Mouse (Mus musculus) MEL (cell line): Measurements from ENCODE around the gene Sart1. TPM values are rescaled to one million over a fixed set of nuclear protein-coding genes. Genes with fewer than 3 reads are reported as not detected.
A peak's percentile ranks its signal among the peaks of the same experiment; 100 is the strongest.

ENCODE experiments used
- DNase-seq: peaks from one replicate; pipeline ENCODE4 v3.0.0; 2011; ENCODE audit warnings: low read depth, low spot score
- H3K27ac ChIP-seq: 2 replicates; pipeline ENCODE4 v1.5.1; 2012; ENCODE audit warnings: low read depth, mild to moderate bottlenecking, control low read depth, low read length, moderate library complexity; ENCODE audit not compliant: control insufficient read depth
- H3K27me3 ChIP-seq, 2 experiments: fragments of 150-350 bp in 1 of 2; sonication (generic) in 1 of 2; 2 replicates each; pipeline ENCODE4 v1.6.1; 2012; ENCODE audit warnings: low read length in 2 of 2, mild to moderate bottlenecking in 2 of 2, improper control_type of control experiment in 1 of 2, moderate library complexity in 1 of 2; ENCODE audit not compliant: insufficient read depth in 2 of 2, control insufficient read depth in 1 of 2
- H3K36me3 ChIP-seq, 2 experiments: 2 replicates each; pipeline ENCODE4 v1.6.1; 2012 to 2014; ENCODE audit warnings: low read length in 2 of 2, improper control_type of control experiment in 1 of 2, inconsistent platforms in 1 of 2, mild to moderate bottlenecking in 1 of 2; ENCODE audit not compliant: insufficient read depth in 2 of 2, control insufficient read depth in 1 of 2
- H3K4me1 ChIP-seq, 2 experiments: fragments of 150-350 bp in 1 of 2; sonication (generic) in 1 of 2; 2 replicates each; pipeline ENCODE4 v1.6.1; 2012; ENCODE audit warnings: low read length in 2 of 2, improper control_type of control experiment in 1 of 2, mild to moderate bottlenecking in 1 of 2; ENCODE audit not compliant: insufficient read depth in 2 of 2, control insufficient read depth in 1 of 2
- H3K4me3 ChIP-seq, 2 experiments: fragments of 150-350 bp in 1 of 2; sonication (generic) in 1 of 2; 2 replicates each; pipeline ENCODE4 v1.5.1; 2012; ENCODE audit warnings: low read depth in 2 of 2, low read length in 2 of 2, mild to moderate bottlenecking in 2 of 2, moderate library complexity in 2 of 2, control low read depth in 1 of 2, improper control_type of control experiment in 1 of 2; ENCODE audit not compliant: control insufficient read depth in 1 of 2, insufficient read depth in 1 of 2
- H3K79me2 ChIP-seq: 2 replicates; pipeline ENCODE4 v1.6.1; 2012; ENCODE audit warnings: mild to moderate bottlenecking, low read length, moderate library complexity; ENCODE audit not compliant: control insufficient read depth, poor library complexity, insufficient read depth
- H3K9ac ChIP-seq: 2 replicates; pipeline ENCODE4 v1.6.1; 2012; ENCODE audit warnings: low read depth, mild to moderate bottlenecking, control low read depth, low read length, moderate library complexity; ENCODE audit not compliant: control insufficient read depth, poor library complexity, severe bottlenecking
- H3K9me3 ChIP-seq: fragments of 150-350 bp; sonication (generic); replicated peaks from 2 replicates; pipeline ENCODE4 v1.6.1; 2012; ENCODE audit warnings: mild to moderate bottlenecking, low read length, improper control_type of control experiment, moderate library complexity; ENCODE audit not compliant: insufficient read depth
- CHD1 ChIP-seq: IDR thresholded peaks from 2 replicates; pipeline ENCODE4 v1.6.1; 2012; ENCODE audit warnings: low read depth, mild to moderate bottlenecking, inconsistent platforms, low read length, improper control_type of control experiment
- CHD2 ChIP-seq: IDR thresholded peaks from 2 replicates; pipeline ENCODE4 v1.6.1; 2011; ENCODE audit warnings: low read length, improper control_type of control experiment
- E2F4 ChIP-seq: IDR thresholded peaks from 2 replicates; pipeline ENCODE4 v1.6.1; 2011; ENCODE audit warnings: low read depth, low read length, improper control_type of control experiment, borderline replicate concordance
- ELF1 ChIP-seq: IDR thresholded peaks from 2 replicates; pipeline ENCODE4 v1.6.1; 2014; ENCODE audit warnings: low read depth, mild to moderate bottlenecking, inconsistent platforms, low read length, improper control_type of control experiment, moderate library complexity
- ETS1 ChIP-seq: IDR thresholded peaks from 2 replicates; pipeline ENCODE4 v1.6.1; 2012; ENCODE audit warnings: low read depth, mild to moderate bottlenecking, inconsistent platforms, low read length, improper control_type of control experiment, moderate library complexity
- GABPA ChIP-seq: IDR thresholded peaks from 2 replicates; pipeline ENCODE4 v1.6.1; 2012; ENCODE audit warnings: low read depth, mild to moderate bottlenecking, inconsistent platforms, low read length, improper control_type of control experiment, moderate library complexity
- GATA1 ChIP-seq: IDR thresholded peaks from 2 replicates; pipeline ENCODE4 v1.6.1; 2011; ENCODE audit warnings: low read depth, low read length, improper control_type of control experiment
- MAFK ChIP-seq: IDR thresholded peaks from 2 replicates; pipeline ENCODE4 v1.6.1; 2011; ENCODE audit warnings: low read depth, mild to moderate bottlenecking, low read length, improper control_type of control experiment, borderline replicate concordance
- MAZ ChIP-seq: IDR thresholded peaks from 2 replicates; pipeline ENCODE4 v1.6.1; 2012; ENCODE audit warnings: low read depth, mild to moderate bottlenecking, inconsistent platforms, low read length, improper control_type of control experiment
- MEF2A ChIP-seq: IDR thresholded peaks from 2 replicates; pipeline ENCODE4 v1.6.1; 2014; ENCODE audit warnings: low read depth, mild to moderate bottlenecking, inconsistent platforms, low read length, improper control_type of control experiment; ENCODE audit not compliant: poor library complexity, insufficient replicate concordance, severe bottlenecking; ENCODE audit errors: extremely low read depth
- MYB ChIP-seq: IDR thresholded peaks from 2 replicates; pipeline ENCODE4 v1.6.1; 2011; ENCODE audit warnings: mild to moderate bottlenecking, low read depth, low read length, improper control_type of control experiment
- NELFE ChIP-seq: IDR thresholded peaks from 2 replicates; pipeline ENCODE4 v1.6.1; 2011; ENCODE audit warnings: low read depth, low read length, improper control_type of control experiment
- POLR2AphosphoS5 ChIP-seq: IDR thresholded peaks from 2 replicates; pipeline ENCODE4 v1.6.1; 2012; ENCODE audit warnings: low read depth, borderline replicate concordance, mild to moderate bottlenecking, inconsistent platforms, low read length, moderate library complexity, mixed read lengths
- RAD21 ChIP-seq: IDR thresholded peaks from 2 replicates; pipeline ENCODE4 v1.6.1; 2011; ENCODE audit warnings: mild to moderate bottlenecking, low read depth, low read length, improper control_type of control experiment
- RCOR1 ChIP-seq: IDR thresholded peaks from 2 replicates; pipeline ENCODE4 v1.6.1; 2012; ENCODE audit warnings: low read depth, mild to moderate bottlenecking, inconsistent platforms, low read length, improper control_type of control experiment
- SIN3A ChIP-seq: IDR thresholded peaks from 2 replicates; pipeline ENCODE4 v1.6.1; 2012; ENCODE audit warnings: low read length, improper control_type of control experiment, inconsistent platforms
- SMC3 ChIP-seq: IDR thresholded peaks from 2 replicates; pipeline ENCODE4 v1.6.1; 2011; ENCODE audit warnings: low read depth, low read length, improper control_type of control experiment
- TAL1 ChIP-seq: IDR thresholded peaks from 2 replicates; pipeline ENCODE4 v1.6.1; 2012; ENCODE audit warnings: mild to moderate bottlenecking, inconsistent platforms, low read length, moderate library complexity, mixed read lengths
- TCF12 ChIP-seq: IDR thresholded peaks from 2 replicates; pipeline ENCODE4 v1.6.1; 2014; ENCODE audit warnings: low read depth, mild to moderate bottlenecking, inconsistent platforms, low read length, improper control_type of control experiment, moderate library complexity
- UBTF ChIP-seq: IDR thresholded peaks from 2 replicates; pipeline ENCODE4 v1.6.1; 2012; ENCODE audit warnings: low read depth, mild to moderate bottlenecking, inconsistent platforms, low read length, improper control_type of control experiment, moderate library complexity, borderline replicate concordance; ENCODE audit not compliant: insufficient read depth
- USF1 ChIP-seq: IDR thresholded peaks from 2 replicates; pipeline ENCODE4 v1.6.1; 2014; ENCODE audit warnings: low read depth, mild to moderate bottlenecking, inconsistent platforms, low read length, improper control_type of control experiment, moderate library complexity
- USF2 ChIP-seq, 2 experiments: IDR thresholded peaks; 2 replicates each; pipeline ENCODE4 v1.6.1; 2011 to 2012; ENCODE audit warnings: improper control_type of control experiment in 2 of 2, low read length in 2 of 2, borderline replicate concordance in 1 of 2, inconsistent platforms in 1 of 2, low read depth in 1 of 2, mild to moderate bottlenecking in 1 of 2; ENCODE audit not compliant: insufficient read depth in 1 of 2
- ZNF384 ChIP-seq: IDR thresholded peaks from 2 replicates; pipeline ENCODE4 v1.6.1; 2012; ENCODE audit warnings: low read depth, mild to moderate bottlenecking, inconsistent platforms, low read length, improper control_type of control experiment
- polyA plus RNA-seq, 2 experiments: library from polyadenylated mRNA; stranded (reverse) in 1 of 2; unstranded in 1 of 2; fragments of >175 nt in 1 of 2; fragments of >200 nt in 1 of 2; gene quantifications; 2 replicates each; pipeline versions ENCODE4 v1.2.1 to v1.2.4; 2012; ENCODE audit warnings: low replicate concordance in 2 of 2, low read depth in 1 of 2; ENCODE audit not compliant: insufficient read length in 2 of 2, insufficient read depth in 1 of 2, missing spikeins in 1 of 2
- total RNA-seq: library from RNA; depleted of rRNA; stranded (reverse); fragments of 300-350 nt; gene quantifications from 2 replicates; pipeline ENCODE4 v1.2.3, GENCODE M21; 2012

Gene Sart1
- total and polyA plus RNA-seq, 3 experiments: 117 to 141 TPM; not detected in 1

DNA sequence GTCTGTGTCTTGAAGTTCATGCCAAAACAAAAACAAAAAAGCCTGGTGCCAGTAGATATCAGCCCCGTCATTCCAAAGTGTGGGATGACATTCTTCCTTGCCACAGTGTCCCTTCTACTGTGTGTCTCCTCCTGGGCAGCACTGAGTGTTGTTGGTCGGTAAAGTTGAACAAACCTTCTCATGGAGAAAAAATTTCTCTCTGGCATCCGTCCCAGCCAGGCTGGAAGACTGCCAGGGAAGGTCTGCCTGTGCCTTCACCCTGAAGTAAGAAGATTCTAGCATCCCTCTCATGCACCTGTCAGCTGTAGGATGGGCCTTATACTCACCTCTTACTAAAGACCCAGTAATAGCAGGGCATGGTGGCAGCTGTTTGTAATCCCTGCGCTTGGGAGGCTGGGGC is 4.4 kb upstream of the Sart1 start:
- H3K27me3 ChIP-seq: no peaks in the 10 kb centered on the region
- no peak overlapping the region for H3K4me3 ChIP-seq
- TF ChIP-seq ZNF384 (peak; percentile 49; the same call in 1 of the 2 replicates), POLR2AphosphoS5 (no peak)
- no peaks in the 10 kb centered on the region for H3K9me3 ChIP-seq
- H3K9ac ChIP-seq: no peak overlapping the region
- peaks cover 18% of the 10 kb centered on the region for H3K79me2 ChIP-seq
- peaks cover 0 to 14% of the 10 kb centered on the region in 2 experiments; a peak in 2 of 4 replicates for H3K4me1 ChIP-seq
- no peak overlapping the region for H3K27ac ChIP-seq
- peak; percentile 71 for DNase-seq
- peaks cover 0 to 7% of the 10 kb centered on the region in 2 experiments; a peak in 2 of 4 replicates for H3K36me3 ChIP-seq

DNA sequence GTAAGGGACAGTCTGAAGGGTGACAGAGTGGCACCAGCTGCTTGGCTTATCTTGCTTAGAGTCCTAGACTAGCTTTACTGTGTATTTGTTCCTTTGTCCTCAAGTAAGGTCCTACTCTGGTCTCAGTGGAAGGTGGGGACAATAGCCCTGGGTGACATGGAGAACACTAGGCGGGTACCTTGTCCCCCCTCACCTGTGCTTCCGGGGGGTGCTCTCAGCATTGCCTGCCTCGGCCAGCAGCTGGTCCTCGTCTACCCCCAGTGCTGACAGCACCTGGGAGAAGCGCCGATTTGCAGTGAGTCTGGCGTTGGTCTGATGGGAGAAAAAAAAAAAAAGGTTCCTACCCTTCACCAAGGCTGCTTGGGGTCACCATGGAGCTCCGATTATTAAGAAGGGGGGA is 1.9 kb upstream of the Sart1 start:
- Histone ChIP-seq H3K9ac (peak overlapping the region; percentile 94), H3K36me3 (peaks cover 0 to 13% of the 10 kb centered on the region in 2 experiments; a peak in 2 of 4 replicates), H3K27me3 (no peaks in the 10 kb centered on the region), H3K79me2 (peaks cover 39% of the 10 kb centered on the region), H3K9me3 (no peaks in the 10 kb centered on the region), H3K4me3 (peak overlapping the region; percentile 70 to 81)
- TF ChIP-seq GATA1 (0 out of 2 replicates have a peak, but pooled peaks have one; percentile 21), TCF12 (no peak), CHD2 (no peak), MAFK (no peak), GABPA (no peak), ETS1 (no peak), MAZ (no peak), USF2 (IDR thresholded peaks at IDR 0.05; ENCODE audit: borderline replicate concordance in 1 of 2, insufficient read depth in 1 of 2, low read depth in 1 of 2, low read length in 2 of 2) (no peak)
- TF ChIP-seq, all 39 proteins: peak for 1
- peaks cover 3 to 26% of the 10 kb centered on the region in 2 experiments; a peak in 3 of 4 replicates for H3K4me1 ChIP-seq
- no peak for DNase-seq
- H3K27ac ChIP-seq: peak overlapping the region; percentile 98

DNA sequence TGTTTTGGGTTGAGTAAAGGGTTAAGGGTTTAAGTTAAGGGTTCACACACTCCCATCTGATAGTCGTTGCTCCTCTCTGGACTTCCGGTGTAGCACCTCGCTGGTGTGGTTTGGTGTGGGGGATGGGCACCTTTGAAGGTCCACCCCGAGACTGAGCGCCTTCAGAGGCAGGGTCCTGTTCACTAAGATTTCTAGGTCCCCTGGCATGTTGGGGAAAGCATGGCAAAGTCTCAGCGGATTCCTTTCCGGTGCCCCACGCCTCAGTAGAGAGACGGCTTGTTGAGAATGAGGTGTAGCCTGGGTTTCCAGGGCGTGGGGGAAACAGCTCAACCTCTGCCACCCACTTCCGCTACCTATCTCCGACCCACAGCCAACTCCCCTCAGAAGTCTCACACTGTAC is 1.1 kb upstream of the Sart1 start:
- peaks cover 3 to 26% of the 10 kb centered on the region in 2 experiments; a peak in 3 of 4 replicates for H3K4me1 ChIP-seq
- H3K4me3 ChIP-seq: peak overlapping the region; percentile 70 to 81
- no peaks in the 10 kb centered on the region for H3K27me3 ChIP-seq
- peaks cover 39% of the 10 kb centered on the region for H3K79me2 ChIP-seq
- no peaks in the 10 kb centered on the region for H3K9me3 ChIP-seq
- peak overlapping the region; percentile 98 for H3K27ac ChIP-seq
- H3K9ac ChIP-seq: peak overlapping the region; percentile 94
- DNase-seq: peak; percentile 90
- peaks cover 0 to 13% of the 10 kb centered on the region in 2 experiments; a peak in 2 of 4 replicates for H3K36me3 ChIP-seq
- TF ChIP-seq CHD1 (no peak), USF2 (IDR thresholded peaks at IDR 0.05; ENCODE audit: borderline replicate concordance in 1 of 2, insufficient read depth in 1 of 2, low read depth in 1 of 2, low read length in 2 of 2) (no peak), SIN3A (peak; percentile 93), RCOR1 (0 out of 2 replicates have a peak, but pooled peaks have one; percentile 8), MEF2A (no peak), ZNF384 (no peak), MYB (peak; percentile 34; the same call in 1 of the 2 replicates), POLR2AphosphoS5 (no peak), E2F4 (0 out of 2 replicates have a peak, but pooled peaks have one; percentile 35), GABPA (no peak), SMC3 (no peak), TCF12 (peak; percentile 54; the same call in 1 of the 2 replicates), USF1 (no peak), RAD21 (no peak), ETS1 (peak; percentile 71), TAL1 (peak; percentile 41; the same call in 1 of the 2 replicates), ELF1 (peak; percentile 84), NELFE (peak; percentile 88), UBTF (no peak)
